Mouse (Mus musculus): ENCODE results near the gene Fbxw11.
"Not testable (repeated sequence)": the region's sequence is repeated elsewhere in the genome, so short reads cannot be mapped to it uniquely, and the experiment has no call there.

The Fbxw11 gene

DNA sequence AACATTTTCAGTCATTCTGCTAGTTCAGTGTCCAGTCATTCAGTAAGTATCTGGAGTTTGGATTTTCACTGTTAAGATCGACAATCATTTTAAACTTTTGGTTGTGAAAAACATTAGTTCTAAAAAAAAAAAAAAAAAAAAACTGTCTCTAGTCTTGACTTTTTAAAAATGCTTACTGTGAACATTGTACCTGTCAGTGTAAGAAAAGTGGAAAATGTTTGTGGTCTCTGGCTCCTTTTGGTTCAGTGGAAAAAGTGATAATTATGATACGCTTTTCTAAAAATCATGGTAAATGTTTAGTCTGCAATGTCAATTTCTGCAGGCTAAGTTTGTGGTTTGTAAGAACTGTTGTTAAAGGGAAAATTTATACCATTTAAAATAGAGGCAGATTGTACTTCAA lies 72.4 kb downstream of the Fbxw11 start:
- DNase-seq = no peak

GRCm38 (mm10) chr11:32715495-32715894 lies 73.0 kb downstream of the Fbxw11 start:
- DNase-seq = no peak

DNA sequence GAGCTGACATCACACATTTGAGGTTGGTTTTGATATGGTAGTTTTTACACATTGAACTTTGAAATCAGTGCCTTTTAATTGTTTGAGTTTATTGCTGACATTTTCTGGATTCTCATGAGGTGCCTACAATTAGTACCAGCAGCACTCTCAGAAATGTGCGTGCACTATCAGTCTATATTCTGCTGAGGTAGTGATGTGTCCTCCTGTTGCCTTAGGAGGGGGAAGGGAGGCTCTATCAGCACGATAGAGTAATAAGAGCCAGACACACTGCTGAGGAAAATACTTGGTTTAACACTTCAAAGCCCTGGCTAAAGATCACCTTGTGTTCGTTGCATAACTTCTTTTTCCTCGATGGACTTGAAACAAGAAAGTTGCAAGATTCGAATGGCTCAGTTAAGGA lies 73.4 kb downstream of the Fbxw11 start:
- DNase-seq = no peak

DNA sequence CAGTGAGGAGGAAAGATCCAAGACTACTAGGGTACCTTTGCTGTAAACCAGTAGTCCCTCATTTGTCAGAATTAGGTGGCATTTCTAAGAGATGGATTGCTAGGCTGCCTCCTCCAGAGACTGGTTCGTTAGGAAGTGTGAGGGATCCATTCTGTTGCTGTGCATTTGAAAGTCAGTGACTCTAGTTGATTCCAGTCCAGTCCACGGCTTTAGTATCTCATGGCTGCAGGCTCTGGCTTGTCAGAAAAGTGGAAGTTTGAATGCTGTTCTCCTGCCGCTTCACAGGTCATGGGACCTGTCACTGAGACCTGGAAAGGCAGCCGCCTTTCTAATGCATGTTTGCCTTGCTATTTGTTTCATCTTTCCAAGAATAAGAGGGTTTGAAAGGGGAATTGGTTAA lies 74.4 kb downstream of the Fbxw11 start:
- DNase-seq = no peak

DNA sequence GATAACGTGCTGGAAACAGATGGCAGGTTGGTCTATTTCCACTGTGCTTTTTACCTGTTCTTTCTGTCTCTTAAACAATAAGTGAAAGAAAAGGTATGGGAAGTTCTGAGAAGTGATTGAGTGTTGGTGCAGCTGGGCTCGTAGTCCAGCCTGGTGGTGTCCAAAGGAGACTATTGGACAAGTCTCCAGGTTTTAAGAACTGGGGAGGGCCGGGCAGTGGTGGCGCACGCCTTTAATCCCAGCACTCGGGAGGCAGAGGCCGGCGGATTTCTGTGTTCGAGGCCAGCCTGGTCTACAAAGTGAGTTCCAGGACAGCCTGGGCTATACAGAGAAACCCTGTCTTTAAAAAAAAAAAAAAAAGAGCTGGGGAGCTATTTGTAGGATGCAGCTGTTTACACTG lies 75.2 kb downstream of the Fbxw11 start:
- DNase-seq = not testable (repeated sequence)

GRCm38 (mm10) chr11:32718371-32718770 lies 75.8 kb downstream of the Fbxw11 start:
- DNase-seq = no peak

GRCm38 (mm10) chr11:32718979-32719378 lies 76.5 kb downstream of the Fbxw11 start:
- DNase-seq = no peak

- no peak for DNase-seq
These were observed 80.1 kb downstream of the Fbxw11 start for GRCm38 (mm10) chr11:32722653-32723052.

GRCm38 (mm10) chr11:32723287-32723686 lies 80.8 kb downstream of the Fbxw11 start:
- DNase-seq = no peak

DNA sequence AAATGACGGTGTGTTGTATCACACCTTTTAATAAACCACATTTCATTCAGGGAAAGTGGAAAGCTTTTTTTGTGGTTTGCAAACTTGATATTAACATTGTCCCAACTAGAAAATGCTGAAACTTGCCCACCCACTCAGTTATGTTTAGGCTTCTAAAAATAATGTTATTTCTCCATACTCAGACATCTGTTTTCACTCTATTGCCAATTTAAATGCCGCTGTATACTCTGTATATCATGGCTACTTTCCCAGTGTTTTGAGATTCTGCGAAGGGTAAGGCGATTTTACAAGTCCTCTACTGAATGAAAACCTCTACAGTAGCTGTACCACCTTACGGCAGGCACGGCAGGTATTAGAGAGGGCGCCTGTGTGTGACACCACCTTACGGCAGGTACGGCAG lies 82.6 kb downstream of the Fbxw11 start:
- no peak for DNase-seq

GRCm38 (mm10) chr11:32732467-32732866 lies 89.9 kb downstream of the Fbxw11 start:
- DNase-seq = no peak

- no peak for DNase-seq
These were observed 90.7 kb downstream of the Fbxw11 start for GRCm38 (mm10) chr11:32733195-32733594.

- DNase-seq = no peak
These were observed 93.8 kb downstream of the Fbxw11 start for GRCm38 (mm10) chr11:32736371-32736770.

GRCm38 (mm10) chr11:32737729-32738128 lies 95.2 kb downstream of the Fbxw11 start:
- no peak for DNase-seq

GRCm38 (mm10) chr11:32743891-32744290 lies 101.4 kb downstream of the Fbxw11 start:
- no peak for DNase-seq

- DNase-seq = no peak
These were observed 101.9 kb downstream of the Fbxw11 start for GRCm38 (mm10) chr11:32744463-32744862.

- no peak for DNase-seq
These were observed 102.9 kb downstream of the Fbxw11 start for GRCm38 (mm10) chr11:32745466-32745865.

- DNase-seq = peak; percentile 53
These were observed 103.5 kb downstream of the Fbxw11 start for GRCm38 (mm10) chr11:32746036-32746435.

- DNase-seq = no peak
These were observed 104.0 kb downstream of the Fbxw11 start for GRCm38 (mm10) chr11:32746475-32746874.

- DNase-seq = no peak
These were observed 106.3 kb downstream of the Fbxw11 start for GRCm38 (mm10) chr11:32748800-32749199.

GRCm38 (mm10) chr11:32751863-32752594 lies 109.5 kb downstream of the Fbxw11 start:
- no peak for DNase-seq

DNA sequence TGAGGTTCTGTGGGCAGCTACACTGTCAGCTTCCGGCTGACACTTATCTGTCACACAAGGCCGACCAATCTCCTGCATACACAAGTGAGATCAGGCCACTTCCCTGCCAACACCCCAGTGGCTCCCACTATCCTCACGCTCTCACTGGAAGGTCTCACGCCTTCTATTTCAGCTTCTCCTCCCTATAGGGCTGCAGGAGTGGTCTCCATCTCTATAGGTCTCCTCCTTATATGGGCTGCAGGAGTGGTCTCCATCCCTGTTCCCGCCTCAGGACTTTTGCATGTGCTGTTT lies 110.0 kb downstream of the Fbxw11 start:
- peak; percentile 25 for DNase-seq

GRCm38 (mm10) chr11:32753358-32753757 lies 110.8 kb downstream of the Fbxw11 start:
- no peak for DNase-seq

DNA sequence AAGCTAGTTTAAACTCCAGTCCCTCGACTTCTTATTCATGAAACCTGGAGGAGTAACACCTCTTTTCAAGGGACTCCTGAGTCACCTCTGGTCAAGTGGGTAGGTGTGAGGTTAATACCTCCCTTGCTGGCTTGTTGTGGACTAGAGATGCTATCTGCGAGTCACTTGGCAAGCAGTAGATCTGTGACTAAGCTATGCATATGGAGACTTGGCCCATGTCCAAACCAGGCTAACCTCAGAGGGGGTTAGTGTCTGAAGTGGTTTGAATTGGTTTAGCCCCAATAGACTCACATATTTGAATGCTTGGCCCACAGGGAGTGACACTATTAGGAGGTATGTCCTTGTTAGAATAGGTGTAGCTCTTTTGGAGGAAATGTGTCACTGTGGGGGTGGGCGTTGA lies 120.2 kb downstream of the Fbxw11 start:
- no peak for DNase-seq

DNA sequence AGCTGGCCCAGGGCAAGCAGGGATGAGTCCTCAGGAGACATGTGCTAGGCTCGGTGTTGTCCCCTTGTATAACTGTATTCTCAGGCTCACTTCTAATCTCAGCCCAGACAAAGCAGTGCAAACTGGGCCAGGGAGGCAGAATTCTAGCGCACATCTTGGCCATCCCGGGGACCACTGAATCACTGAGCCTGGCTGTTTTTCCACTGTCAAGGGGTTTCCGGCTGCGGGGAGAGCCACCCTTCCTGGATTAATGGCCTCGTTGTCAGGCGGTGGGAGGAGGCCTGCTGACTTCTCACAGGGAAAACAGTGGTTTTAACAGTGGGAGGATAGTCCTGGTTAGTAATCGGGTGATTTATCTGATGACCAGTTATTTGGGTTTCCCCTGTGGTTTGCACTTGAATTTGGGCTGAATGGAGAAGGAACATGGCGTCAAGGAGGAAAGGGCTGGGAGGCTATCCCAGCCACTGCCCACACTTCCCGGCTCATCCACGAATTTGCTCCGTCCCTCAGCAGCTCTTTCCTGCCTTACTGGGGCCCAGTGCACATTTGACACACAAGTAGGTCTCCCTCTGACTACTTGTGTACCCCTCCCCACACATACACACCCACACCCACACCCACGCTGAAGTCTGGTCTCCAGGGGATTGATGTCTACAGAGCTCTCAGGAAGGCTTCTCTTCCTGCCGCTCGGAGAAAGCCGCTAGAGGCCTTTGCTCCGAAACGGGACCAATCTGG lies 125.1 kb downstream of the Fbxw11 start:
- no peak for DNase-seq

Measured in liver (tissue).